Mouse (Mus musculus): ENCODE data around the gene Flad1. TPM values are rescaled to one million over a fixed set of nuclear protein-coding genes. Genes with fewer than 3 reads are reported as not detected.

Flad1 gene
- polyA plus RNA-seq, 1 experiment, result 40.7 TPM

- 92% methylated on average over 8 of the region's 8 CpGs for WGBS
- no peak for DNase-seq (ENCODE audit: low read depth, low spot score)
These were observed 47.0 kb downstream of the Flad1 start for GRCm38 (mm10) chr3:89364631-89365030.

GRCm38 (mm10) chr3:89361675-89362074, 50.0 kb downstream of the Flad1 start, which contains the start of gene Dcst2:
Dcst2 (plus strand) TSS chr3:89361975.
- WGBS, result 89% methylated on average over 7 of the region's 7 CpGs
- no peak for DNase-seq (ENCODE audit: low read depth, low spot score)

- WGBS, result 53% methylated on average over 3 of the region's 3 CpGs
These were observed 51.4 kb downstream of the Flad1 start for GRCm38 (mm10) chr3:89360237-89360636.

GRCm38 (mm10) chr3:89359630-89360029, 52.0 kb downstream of the Flad1 start:
- 30% methylated on average over 6 of the region's 6 CpGs for WGBS
- no peak for DNase-seq (ENCODE audit: low read depth, low spot score)

More at GRCm38 (mm10) chr3:89360237-89360636, 51.4 kb downstream of the Flad1 start:
- no peak for DNase-seq (ENCODE audit: low read depth, low spot score)

DNA sequence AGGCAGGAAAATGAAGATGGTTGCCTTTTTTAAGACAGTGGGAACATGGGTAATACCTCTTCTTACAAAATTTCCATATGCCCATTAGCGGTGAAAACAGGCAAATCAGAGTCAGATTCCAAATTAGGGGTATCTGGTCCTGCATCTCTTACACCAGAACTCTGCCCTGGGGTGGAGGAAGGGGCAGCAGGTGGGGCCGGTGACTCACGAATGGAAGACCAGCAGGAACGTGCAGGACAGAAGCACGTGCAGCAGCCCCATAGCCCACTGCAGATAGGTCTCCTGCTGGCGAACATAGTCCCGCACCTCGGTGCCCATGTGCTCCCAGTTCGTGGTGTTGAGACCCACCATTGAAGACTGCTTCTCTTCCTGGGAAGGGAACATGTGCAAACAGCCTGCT, 55.6 kb downstream of the Flad1 start:
- 84% methylated on average over 9 of the region's 9 CpGs for WGBS
- no peak for DNase-seq (ENCODE audit: low read depth, low spot score)

GRCm38 (mm10) chr3:89355512-89355902, 56.2 kb downstream of the Flad1 start:
- 47% methylated on average over 6 of the region's 6 CpGs for WGBS
- DNase-seq (ENCODE audit: low read depth, low spot score), result no peak

DNA sequence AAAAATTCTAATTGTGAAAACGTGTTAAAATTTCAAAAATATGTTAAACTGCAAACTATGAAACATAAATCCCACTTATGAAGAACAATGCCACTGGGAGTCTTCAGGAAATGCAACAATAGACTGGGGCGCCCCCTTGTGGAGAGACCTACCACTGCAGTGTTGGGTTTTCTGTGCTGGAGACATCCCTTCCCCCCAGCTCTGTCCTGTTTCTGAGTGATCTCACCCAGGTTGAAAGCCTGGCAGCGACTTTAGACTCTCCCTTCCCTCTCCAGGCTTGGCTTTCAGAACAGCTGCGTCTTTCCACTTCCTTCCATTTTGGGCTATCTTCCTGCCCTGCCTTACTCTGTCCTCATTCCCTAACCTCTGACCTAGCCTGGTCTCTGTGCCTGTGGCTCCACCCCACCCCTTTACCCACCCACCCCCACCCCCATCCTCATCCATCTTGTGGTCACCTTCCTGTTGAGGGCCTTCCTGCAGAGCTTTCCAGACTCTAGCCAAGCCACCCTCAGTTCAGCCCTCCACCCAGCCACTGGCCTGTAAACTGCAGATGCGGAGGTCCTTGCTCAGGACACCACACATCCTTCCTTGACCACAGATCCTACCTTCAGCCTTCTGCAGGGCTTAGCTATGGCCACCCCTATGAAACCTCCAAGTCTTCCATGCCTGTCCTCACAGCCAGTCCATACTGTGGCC, 56.7 kb downstream of the Flad1 start:
- DNase-seq (ENCODE audit: low read depth, low spot score), result no peak
- WGBS, result 15% methylated on average over 5 of the region's 5 CpGs

- WGBS, result 53% methylated on average over 5 of the region's 5 CpGs
- no peak for DNase-seq (ENCODE audit: low read depth, low spot score)
These were observed 60.4 kb downstream of the Flad1 start for GRCm38 (mm10) chr3:89351271-89351670.

Other genes with a start within 250 kb of the Flad1 start
- 41.1 and 53.0 TPM in 2 replicates for gene Clk2, start 247.1 kb downstream of the Flad1 start, polyA plus RNA-seq (2012; rRNA removed)
- 88.5 and 107 TPM in 2 replicates for gene Scamp3, start 234.4 kb downstream of the Flad1 start, polyA plus RNA-seq (2012; rRNA removed)
- gene Fam189b, start 228.7 kb downstream of the Flad1 start, polyA plus RNA-seq (2012; rRNA removed), result 23.0 and 30.1 TPM in 2 replicates
- 88.5 and 99.3 TPM in 2 replicates for gene Gba, start 208.9 kb downstream of the Flad1 start, polyA plus RNA-seq (2012; rRNA removed)
- gene Thbs3, start 196.7 kb downstream of the Flad1 start, polyA plus RNA-seq (2012; rRNA removed), result 20.8 and 22.8 TPM in 2 replicates
- gene Mtx1, start 184.8 kb downstream of the Flad1 start, polyA plus RNA-seq (2012; rRNA removed), result 171 and 186 TPM in 2 replicates
- 0.99 and 1.6 TPM in 2 replicates for gene Muc1, start 182.8 kb downstream of the Flad1 start, polyA plus RNA-seq (2012; rRNA removed)
- gene Krtcap2, start 165.9 kb downstream of the Flad1 start, polyA plus RNA-seq (2012; rRNA removed), result 170 and 221 TPM in 2 replicates
- 2.1 TPM in 2 replicates for gene Trim46, start 165.6 kb downstream of the Flad1 start, polyA plus RNA-seq (2012; rRNA removed)
- 355 and 356 TPM in 2 replicates for gene Dpm3, start 152.5 kb downstream of the Flad1 start, polyA plus RNA-seq (2012; rRNA removed)
- 108 and 123 TPM in 2 replicates for gene Slc50a1, start 141.3 kb downstream of the Flad1 start, polyA plus RNA-seq (2012; rRNA removed)
- gene Efna1, start 130.7 kb downstream of the Flad1 start, polyA plus RNA-seq (2012; rRNA removed), result 78.0 and 93.8 TPM in 2 replicates
- gene Efna3, start 88.9 kb downstream of the Flad1 start, polyA plus RNA-seq (2012; rRNA removed), result 6.0 and 7.4 TPM in 2 replicates
- 14.5 and 14.6 TPM in 2 replicates for gene Efna4, start 73.8 kb downstream of the Flad1 start, polyA plus RNA-seq (2012; rRNA removed)
- gene Adam15, start 61.9 kb downstream of the Flad1 start, polyA plus RNA-seq (2012; rRNA removed), result 59.4 and 68.5 TPM in 2 replicates
- gene Dcst2, start 49.9 kb downstream of the Flad1 start, polyA plus RNA-seq (2012; rRNA removed), result 0.15 and 0.60 TPM in 2 replicates
- gene Dcst1, start 46.6 kb downstream of the Flad1 start, polyA plus RNA-seq (2012; rRNA removed), result 3.1 and 6.7 TPM in 2 replicates
- gene Zbtb7b, start 17.1 kb downstream of the Flad1 start, polyA plus RNA-seq (2012; rRNA removed), result 92.6 and 151 TPM in 2 replicates
- gene Lenep, start 9.1 kb downstream of the Flad1 start, polyA plus RNA-seq (2012; rRNA removed), result not detected in 2 replicates
- 37.2 and 50.9 TPM in 2 replicates for gene Cks1b, start 6.5 kb upstream of the Flad1 start, polyA plus RNA-seq (2012; rRNA removed)
- 60.3 and 84.0 TPM in 2 replicates for gene Shc1, start 6.6 kb upstream of the Flad1 start, polyA plus RNA-seq (2012; rRNA removed)
- 30.8 and 39.3 TPM in 2 replicates for gene Pygo2, start 18.3 kb upstream of the Flad1 start, polyA plus RNA-seq (2012; rRNA removed)
- 44.6 and 52.7 TPM in 2 replicates for gene Pbxip1, start 24.8 kb upstream of the Flad1 start, polyA plus RNA-seq (2012; rRNA removed)
- gene Pmvk, start 42.7 kb upstream of the Flad1 start, polyA plus RNA-seq (2012; rRNA removed), result 31.6 and 34.8 TPM in 2 replicates
- 2.4 and 5.3 TPM in 2 replicates for gene Kcnn3, start 108.3 kb upstream of the Flad1 start, polyA plus RNA-seq (2012; rRNA removed)

Measured in large intestine, adult 2 months (tissue).